Mouse (Mus musculus): ENCODE measurements around the gene Rab1b.
"Not testable (repeated sequence)": the region's sequence is repeated elsewhere in the genome, so short reads cannot be mapped to it uniquely, and the experiment has no call there.

Rab1b gene

DNA sequence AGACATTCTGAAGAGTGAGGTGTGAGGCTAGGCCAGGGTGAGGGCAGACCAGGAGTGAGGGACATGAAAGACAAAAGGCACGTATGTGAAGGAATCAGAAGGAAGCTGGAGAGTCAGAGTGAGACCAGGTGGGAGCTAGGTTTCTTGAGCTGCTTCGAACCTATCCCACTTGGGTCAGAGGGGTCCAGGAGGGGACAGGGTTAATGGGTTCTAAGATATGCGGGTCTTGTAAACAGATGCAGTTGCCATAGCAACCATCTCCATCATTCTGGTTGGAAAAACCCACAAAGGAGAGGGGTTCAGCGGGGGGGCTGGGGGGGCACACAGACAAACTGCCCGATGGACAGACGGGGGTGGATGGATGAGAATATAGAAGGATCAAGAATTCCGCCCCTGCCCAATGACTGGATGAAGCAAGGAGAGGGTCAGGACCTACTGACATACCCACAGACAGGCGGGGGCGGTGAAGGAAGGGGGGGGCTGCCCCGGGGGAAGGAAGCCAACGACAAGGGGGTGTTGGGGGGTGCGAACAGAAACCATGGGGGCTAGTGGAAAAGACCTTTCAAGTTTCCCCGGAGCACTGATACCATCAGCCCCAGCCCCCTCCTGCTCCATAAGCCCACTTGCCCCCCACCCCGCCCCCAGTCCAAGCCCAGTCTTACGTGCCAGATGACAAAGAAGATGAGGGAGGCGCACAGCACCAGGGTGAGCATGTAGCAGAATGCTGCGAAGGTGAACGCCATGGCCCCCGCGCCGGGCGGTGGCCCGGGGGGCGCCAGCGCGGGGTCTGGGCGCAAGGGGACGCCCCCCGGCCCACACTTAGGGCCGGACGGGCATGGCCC, 9.1 kb downstream of the Rab1b start:
- no peak for DNase-seq

DNA sequence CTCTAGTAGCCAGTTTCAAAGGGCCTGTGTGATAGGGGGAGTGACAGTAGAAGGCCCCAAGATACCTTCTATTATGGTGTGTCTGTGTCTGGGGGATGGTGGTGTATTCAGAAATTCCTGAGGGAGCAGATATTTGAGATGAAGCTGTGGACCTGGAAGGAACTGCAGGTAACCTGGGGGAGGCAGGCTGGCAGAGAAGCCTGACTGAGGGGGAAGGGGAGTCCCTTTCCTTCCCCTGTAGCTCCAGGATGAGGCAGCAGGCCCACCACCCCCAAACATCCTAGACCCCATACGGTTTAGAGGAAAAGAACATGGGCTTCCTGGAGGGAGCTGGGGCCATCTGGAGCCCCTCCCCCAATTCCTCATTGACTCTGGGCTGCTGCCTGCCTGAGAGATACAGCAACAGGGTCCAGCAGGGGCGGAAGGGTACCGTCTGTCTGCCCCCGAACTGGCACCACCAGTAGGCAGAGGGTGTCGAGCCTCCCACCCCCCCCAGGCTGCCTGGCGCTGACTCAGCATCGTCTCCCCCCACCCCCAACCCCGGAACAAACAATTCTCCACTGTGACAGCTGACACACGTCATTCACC, 10.9 kb downstream of the Rab1b start:
- no peak for DNase-seq

DNA sequence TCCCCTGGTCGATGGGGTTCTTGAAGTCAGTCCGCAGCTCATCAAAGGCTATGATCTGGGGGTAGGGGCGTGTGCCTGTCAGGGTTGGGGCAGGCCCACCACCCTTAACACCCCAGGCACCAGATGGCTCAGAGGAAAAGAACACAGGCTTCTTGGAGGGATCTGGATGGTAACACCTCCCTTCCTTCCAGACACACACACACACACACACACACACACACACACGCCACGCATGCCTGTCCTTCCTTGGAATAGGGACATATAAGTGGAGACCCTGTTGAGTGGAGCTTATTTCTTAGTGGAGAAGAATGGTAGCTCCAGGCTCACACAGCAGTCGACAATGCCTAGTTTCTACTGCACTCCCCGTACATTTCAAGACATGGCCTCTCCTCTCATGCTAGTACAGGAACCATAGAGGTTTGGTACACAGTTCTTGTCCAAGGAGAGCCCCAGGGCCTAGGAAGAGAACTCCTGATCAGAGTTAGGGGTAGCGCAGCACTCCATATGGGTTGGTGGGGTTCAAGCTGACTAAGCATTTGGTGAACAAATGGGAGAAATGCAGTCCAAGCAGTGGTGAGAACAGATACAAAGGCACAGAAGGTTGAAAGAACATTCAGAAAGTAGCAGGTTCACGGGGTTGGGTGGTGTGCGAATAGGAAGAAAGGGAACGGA, 12.0 kb downstream of the Rab1b start:
- DNase-seq = no peak

DNA sequence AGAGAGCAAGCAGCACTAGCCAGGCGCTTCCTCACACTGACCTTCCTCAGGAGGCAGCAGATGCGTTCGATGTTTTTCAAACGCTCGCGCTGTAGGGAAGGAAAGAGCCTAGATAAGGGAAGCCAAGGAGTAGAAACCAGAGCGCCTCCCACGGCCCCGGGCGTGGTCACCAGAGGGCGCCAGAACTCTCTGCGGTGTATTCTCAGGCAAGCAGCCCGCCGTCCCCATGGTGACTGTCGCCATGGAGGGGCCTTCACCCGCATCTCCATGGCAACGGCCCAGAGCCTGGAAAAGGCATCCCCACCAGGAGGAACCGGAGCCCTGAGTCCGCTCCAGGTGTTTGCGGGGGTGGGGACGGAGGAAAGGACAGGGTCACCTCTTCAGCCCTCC, 12.6 kb downstream of the Rab1b start:
- peak; percentile 93 to 94 for DNase-seq

DNA sequence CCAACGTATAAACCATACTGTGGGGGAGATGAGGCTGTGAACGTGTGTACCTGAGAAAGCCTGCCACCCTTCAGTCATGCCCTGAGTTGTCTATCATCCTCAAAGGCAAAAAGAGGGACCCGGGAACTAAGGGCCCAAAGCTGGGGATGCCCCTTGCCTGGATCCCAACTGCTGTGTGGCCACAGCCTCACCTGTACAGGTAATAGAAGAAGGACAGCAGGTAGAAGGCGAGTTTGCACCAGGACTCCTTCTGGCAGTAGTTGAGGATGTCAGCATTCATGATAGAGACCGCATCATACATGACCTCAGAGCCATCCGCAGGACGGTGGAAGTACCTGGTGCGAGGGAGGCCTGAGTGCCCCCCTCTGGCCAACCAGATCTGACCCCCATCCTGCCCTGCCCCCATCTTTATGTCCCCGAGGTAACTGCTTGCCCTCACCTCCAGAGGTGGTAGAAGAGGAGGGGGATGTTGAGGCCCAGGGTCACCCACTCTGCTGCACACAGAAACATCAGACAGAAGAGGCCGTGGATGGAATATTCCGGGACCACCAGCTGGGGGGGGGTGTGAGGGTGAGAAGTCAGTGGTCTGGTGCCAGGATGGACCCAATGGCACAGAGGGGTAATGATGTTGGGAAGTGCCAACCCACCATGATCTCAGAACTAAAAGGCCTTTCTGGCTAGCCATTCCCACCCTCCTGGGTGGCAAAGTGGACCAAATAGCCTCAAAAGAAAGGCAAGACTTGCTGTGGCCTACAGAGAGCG, 13.2 kb downstream of the Rab1b start:
- no peak for DNase-seq

DNA sequence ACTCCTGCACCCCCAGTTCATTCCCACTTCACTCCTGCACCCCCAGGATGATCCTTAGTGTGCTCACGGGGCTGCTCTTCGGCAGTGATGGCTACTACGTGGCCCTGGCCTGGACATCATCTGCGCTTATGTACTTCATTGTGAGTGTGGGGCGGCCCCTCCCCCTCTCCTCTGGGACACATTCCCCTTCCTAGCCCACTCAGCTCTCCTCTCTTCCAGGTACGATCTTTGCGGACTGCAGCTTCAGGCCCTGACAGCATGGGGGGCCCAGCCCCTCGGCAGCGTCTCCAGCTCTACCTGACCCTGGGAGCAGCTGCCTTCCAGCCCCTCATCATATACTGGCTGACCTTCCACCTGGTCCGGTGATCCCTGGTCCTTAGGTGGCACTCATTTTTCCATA, 14.8 kb downstream of the Rab1b start:
- no peak for DNase-seq

DNA sequence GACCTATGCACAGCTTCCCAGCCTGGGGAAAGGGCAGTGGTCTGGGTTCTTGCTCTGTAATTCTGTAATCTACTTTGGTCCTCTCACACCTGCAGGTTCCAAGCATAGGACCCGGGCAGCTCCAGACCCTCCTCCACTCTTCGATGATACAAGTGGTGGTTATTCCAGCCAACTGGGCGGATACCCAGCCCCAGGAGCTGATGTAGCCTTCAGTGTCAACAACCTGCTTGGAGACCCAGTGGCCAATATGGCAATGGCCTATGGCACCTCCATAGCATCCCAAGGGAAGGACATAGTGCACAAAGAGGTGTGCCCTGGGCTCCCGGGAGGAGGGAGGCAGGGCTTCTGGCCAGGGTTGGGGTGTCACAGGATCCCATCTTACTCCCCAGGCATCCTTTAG, 17.5 kb downstream of the Rab1b start:
- no peak for DNase-seq

DNA sequence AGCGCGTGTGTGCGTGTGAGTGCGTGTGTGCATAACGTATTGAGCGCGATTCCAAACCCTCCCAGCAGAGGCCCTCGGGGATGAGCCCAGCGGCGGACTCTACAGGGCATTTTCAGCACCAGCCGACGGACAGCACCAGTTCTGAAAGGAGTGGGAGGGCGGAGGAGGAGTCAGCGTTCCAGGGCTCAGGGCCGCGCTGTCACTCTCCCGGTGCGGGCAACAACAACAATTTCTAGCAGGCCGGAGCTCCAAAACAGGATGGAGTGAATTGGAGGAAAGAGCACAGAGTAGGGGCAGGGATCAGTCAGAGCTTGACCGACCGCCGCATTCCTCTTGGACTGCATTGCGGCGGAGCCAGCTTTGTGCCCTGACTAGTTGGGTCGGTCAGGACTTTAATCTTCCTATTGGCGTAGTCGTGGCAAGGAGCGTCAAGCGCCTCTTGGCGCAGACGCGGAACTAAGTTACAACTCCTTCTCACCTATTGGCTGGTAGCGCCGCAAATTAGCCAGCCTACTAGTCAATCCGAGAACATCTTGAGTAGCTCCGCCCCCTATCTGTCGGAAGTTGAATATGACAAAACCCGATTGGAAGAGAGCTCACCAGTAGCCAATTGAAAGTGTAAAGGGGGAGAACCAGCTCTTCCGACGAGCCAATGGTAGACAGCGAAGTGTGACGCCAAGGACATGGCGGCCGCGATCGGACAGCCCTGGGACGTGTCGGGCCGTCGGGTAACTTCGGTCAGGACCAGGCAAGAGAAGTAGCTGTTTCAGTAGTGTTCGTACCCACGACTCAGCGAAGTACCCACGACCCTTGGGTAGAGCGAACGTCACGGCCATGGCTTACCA, 18.8 kb downstream of the Rab1b start, which contains the start of gene Yif1a:
TSS of gene Yif1a (plus strand) at position 655 of the 845 bp plus-strand sequence.
- peak; percentile 91 to 92 for DNase-seq

DNA sequence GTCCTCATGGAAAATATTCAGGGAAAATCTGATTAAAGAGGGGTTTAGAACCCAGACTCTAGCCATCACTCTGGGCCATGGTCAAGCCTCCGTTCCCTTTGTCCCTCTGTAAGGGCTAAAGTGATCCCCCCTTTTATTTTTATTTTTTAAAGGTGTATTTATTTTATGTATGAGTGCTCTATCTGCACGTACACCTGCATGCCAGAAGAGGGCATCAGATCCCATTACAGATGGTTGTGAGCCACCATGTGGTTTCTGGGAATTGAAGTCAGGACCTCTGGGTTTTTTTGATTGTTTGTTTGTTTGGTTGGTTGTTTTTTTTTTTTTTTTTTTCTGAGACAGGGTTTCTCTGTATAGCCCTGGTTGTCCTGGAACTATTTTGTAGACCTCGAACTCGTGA, 20.3 kb downstream of the Rab1b start:
- not testable (repeated sequence) for DNase-seq

DNA sequence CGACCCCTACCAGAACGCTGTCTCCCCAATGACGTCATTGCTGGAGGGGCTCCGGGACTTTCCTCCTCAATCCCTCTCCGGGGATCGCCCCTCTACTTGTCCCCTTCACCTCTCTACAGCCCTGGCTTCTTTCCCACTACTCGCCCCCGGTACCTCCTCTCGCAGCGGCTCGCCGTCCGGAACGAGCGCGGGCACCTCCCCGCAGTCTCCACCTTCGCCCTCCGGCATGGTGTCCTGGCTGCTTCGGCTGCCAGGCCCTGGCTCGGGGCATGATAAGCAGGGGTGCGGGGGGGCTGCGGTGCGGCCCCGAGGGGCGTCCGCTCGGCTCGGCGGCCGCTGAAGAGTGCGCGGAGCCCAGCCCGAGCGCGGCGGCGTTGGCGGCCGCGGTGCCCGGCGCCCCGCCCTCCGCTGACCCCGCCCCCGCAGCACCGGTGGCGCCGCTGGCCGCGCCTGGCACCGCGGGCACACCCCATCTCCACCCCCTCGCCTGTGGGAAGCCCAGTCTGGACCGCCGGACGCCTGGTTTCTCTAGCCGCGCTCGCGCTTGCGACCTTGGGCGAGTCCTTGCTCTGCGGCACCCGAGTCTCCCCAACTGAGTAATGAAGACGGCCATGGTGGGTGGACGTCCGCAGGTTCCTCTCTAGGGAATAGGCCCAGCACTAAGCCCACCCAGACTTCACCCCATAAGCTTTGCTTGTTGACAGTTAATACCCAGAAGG, 21.6 kb downstream of the Rab1b start, which contains the start of gene Tmem151a:
TSS of gene Tmem151a (minus strand) at position 387 of the 719 bp plus-strand sequence.
- no peak for DNase-seq

DNA sequence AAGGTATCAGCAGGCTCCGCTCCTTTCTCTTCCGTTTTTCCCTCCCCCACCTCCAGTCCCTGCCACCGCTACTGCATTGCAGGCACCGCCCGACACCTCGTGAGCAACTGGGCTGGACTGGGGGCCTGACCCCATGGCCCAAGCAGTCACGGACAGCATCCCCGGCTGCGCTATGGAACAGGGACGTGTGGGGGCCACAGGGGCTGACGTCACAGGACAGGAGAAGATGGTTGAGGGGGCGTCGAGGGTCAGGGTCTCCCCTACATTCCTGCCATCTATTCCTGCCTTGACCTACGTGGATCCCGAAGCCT, 22.1 kb downstream of the Rab1b start:
- DNase-seq = no peak

DNA sequence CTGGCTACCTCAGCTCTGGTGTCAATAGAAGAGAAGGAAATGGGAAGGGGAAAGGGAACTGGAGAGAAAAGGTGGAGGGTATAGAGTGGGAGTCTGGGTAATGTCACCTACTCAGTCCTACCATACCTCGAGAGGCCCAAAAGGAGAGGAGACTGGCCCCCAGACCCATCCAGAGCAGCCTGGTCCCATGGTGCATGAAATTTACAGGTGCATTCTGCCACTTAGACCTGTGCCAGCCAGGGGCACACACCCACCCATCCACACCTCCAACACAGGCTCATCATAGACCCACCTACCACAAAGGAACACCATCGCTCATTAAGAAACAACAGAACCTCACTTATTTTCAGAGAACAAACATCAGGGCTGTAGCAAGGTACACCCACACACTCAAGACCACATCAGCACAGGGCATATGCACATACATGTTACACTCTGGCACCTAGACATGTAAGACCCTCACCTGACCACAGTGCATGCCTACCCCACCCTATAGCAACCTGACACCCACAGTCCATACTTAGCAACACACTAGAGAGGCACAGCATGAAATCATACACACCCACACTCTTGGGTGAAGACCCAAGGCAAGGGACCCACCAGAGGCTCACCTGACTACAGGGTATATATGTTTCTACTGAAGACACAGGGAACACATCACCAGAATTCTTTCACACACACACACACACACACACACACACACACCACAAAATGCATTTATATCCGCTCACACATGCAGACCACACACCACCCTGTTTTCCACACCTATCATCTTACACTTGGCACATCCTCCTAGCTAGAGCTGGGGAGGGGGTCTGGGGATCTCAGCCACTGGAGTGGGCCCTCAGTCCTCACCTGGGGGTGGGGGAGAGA, 22.7 kb downstream of the Rab1b start:
- DNase-seq = no peak

DNA sequence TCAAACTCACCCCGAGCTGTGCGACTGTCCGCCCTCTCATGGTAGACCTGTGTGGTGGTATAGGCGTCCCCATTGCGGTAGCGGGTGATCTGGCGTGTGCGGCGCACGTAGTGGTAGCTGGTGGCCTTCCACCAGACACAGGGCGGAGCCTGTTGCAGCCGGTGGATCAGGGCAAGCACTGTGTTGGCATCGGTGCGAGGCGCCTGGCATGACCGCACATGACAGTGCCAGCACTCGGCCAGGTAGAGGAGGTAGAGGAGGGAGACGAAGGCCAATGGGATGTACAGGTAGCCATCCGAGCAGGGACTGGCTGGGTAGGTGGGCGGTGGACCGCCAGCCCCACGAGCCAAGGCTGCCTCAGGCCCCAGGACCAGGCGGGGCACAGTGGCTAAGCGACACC, 24.3 kb downstream of the Rab1b start:
- no peak for DNase-seq

DNA sequence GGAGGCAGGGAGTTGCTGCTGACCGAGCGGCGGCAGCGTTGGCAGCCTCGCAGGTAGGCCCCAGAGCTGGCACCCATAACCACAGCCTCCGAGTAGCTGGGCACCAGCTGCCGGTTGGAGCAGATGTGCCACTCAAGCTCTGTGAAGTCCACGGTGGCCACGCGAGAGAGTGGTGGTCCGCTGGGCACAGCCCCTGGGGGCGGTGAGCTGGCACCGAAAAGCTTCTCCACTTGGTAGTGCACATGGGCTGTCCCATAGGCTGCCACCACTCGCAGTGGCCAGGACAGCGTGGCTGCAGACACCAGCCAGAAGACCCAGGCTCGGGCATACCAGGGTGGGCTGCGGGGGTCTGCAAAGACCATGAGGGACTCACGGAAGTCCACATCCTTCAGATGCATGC, 24.9 kb downstream of the Rab1b start:
- no peak for DNase-seq

DNA sequence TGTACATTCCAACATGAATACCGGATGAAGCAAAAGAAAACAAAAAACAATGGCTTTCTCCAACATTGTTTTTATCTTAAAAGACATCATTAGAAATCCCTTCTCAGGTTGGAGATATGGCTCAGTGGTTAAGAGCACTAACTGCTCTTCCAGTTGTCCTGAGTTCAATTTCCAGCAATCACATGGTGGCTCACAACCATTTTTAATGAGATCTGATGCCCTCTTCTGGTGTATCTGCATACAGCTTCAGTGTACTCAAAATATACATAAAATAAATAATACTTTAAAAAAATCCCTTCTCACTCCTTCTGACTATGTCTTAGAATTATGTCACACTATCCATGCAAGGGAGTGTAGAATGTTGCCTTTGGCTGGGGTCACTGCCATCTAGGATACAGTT, 27.6 kb downstream of the Rab1b start:
- DNase-seq = no peak

DNA sequence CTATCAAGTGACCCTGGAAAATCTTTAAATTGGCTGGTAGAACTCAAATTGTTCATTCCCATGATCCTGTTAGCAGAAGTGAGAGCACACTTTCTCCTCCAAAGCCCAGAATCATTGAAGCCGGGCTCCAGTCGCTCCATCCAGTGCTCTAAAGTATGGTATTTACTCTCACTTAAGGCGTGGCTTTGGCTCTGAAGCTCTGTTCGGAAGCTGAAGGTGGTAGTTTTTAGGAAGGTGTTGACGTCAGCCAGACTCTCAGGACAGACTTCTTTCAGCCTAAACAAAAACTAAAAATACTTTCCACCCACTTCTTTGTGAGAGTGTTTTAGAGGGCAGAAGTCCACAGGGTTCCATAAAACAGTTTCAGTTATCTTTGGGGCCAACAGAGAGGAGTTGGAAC, 33.4 kb downstream of the Rab1b start:
- DNase-seq = no peak

DNA sequence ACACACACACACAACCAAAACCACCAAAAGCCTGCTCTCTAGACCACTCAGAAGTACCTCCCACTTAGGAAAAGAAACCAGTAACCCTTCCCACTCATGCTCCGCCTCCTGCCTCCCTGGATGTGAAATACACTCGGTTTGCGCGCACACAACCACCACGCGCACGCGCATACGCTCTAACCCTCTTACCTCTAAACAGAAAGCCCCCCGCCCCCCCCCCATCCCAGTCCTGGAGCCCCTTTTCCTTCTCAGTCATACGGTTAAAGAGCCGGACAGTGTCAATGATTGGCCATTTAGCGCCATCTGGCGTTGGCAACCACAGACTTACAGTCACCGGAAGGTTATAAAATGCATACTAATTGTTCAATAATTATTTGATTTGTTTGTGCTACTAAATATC, 33.8 kb downstream of the Rab1b start:
- peak; percentile 61 to 65 for DNase-seq

DNA sequence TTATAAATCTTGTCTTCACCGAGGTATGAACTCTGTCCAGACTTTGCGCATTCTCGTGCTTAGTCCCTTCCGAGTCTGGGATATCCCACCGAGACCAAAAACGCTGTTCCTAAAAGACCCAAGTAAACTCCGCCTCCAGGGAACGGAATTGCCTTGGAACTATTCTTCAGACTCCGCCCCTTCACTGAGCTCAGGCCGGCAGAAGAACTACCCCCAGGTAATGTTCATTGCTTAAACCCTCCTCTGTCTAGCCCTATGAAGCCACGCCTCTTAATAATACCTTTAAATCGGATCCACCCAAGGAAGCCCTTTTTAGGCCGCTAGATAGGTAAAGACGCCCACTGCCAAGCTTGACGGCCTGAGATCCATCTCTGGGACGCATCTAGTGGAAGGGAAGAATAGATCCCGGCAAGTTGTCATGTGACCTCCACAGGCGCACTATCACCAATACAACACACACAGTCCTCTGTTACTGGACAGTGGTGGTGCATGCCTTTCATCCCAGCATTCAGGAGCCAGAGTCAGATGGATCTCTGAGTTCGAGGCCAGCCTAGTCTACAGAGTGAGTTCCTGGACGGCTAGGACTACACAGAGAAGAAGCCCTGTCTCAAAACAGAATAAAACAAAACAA, 34.4 kb downstream of the Rab1b start:
- DNase-seq = peak in 1 of 2 experiments; percentile 23

DNA sequence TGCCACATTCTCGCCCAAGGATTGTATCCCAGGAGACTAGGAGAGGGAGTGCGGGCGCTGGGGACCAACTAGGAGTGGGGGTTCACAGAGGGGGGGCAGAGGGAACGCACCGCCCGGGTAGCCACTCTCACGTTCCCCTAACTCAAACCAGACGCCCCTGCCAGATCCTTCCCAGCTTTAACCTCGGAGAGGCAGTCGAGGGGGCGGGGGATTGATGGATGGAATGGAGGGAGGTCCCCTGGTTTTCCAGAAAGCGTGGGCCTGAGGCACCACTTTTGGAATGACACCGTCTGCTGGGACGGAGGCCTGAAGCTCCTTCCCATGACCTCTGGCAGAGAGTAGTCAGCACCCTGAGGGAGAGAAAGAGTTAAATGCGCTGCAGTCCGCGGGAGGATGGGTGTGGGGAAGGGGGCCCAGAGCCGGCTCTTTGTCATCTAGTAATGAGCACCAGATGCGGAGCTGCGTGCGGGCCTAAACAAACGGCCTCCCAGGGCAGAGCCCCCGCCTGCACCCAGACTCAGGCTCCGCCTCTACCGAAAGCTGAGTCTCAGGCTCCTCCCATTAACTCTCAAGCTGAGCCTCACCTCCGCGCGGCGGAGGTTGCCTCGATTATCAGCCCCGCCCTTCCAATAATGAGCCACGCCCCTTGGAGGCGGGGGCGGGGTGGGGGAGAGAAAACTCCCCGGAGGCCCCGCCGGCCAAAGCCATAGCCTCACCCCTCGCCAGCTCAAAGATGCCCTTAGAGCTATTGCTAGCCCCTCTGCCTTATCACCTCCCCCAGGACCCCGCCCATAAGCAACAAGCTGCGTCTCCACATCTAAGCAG, 35.1 kb downstream of the Rab1b start:
- peak; percentile 84 to 85 for DNase-seq

Measured in B cell, adult 2 months (primary cell).